Mouse (Mus musculus) B cell, adult 2 months (primary cell): Measurements from ENCODE around the gene Mdm4.
"Not testable (repeated sequence)": the region's sequence is repeated elsewhere in the genome, so short reads cannot be mapped to it uniquely, and the experiment has no call there.

Experiments
- DNase-seq, 2 experiments: peaks; one replicate each; pipeline ENCODE4 v3.0.0; 2022

Mdm4 gene

GRCm38 (mm10) chr1:133050001-133050431, 19.7 kb upstream of the Mdm4 start:
- no peak for DNase-seq

- DNase-seq, result no peak
Observed at GRCm38 (mm10) chr1:133048690-133049089, 18.3 kb upstream of the Mdm4 start.

GRCm38 (mm10) chr1:133047575-133047974, 17.2 kb upstream of the Mdm4 start:
- no peak for DNase-seq

GRCm38 (mm10) chr1:133046441-133046931, 16.1 kb upstream of the Mdm4 start:
- peak in 1 of 2 experiments; percentile 42 for DNase-seq

GRCm38 (mm10) chr1:133045861-133046440, 15.6 kb upstream of the Mdm4 start:
- peak; percentile 77 to 80 for DNase-seq

- DNase-seq, result peak; percentile 32 to 48
Observed at GRCm38 (mm10) chr1:133045011-133045860, 14.9 kb upstream of the Mdm4 start, which contains the start of gene Pik3c2b. Gene Pik3c2b (plus strand): TSS chr1:133045667.

GRCm38 (mm10) chr1:133039505-133039949, 9.2 kb upstream of the Mdm4 start:
- peak; percentile 73 to 75 for DNase-seq

- not testable (repeated sequence) for DNase-seq
Observed at GRCm38 (mm10) chr1:133034682-133035081, 4.3 kb upstream of the Mdm4 start.

GRCm38 (mm10) chr1:133034091-133034460, 3.7 kb upstream of the Mdm4 start:
- peak; percentile 56 to 68 for DNase-seq

- DNase-seq, result peak; percentile 72 to 77
Observed at GRCm38 (mm10) chr1:133033316-133034090, 3.1 kb upstream of the Mdm4 start.

- DNase-seq, result no peak
Observed at GRCm38 (mm10) chr1:133032981-133033315, 2.6 kb upstream of the Mdm4 start.

- peak; percentile 32 to 36 for DNase-seq
Observed at GRCm38 (mm10) chr1:133029744-133030143, 617 bp downstream of the Mdm4 start.

GRCm38 (mm10) chr1:133027980-133028379, 2.4 kb downstream of the Mdm4 start:
- DNase-seq, result no peak

GRCm38 (mm10) chr1:133027126-133027525, 3.2 kb downstream of the Mdm4 start:
- no peak for DNase-seq

- DNase-seq, result peak; percentile 34 to 37
Observed at GRCm38 (mm10) chr1:133025796-133026190, 4.6 kb downstream of the Mdm4 start.

- DNase-seq, result peak; percentile 89 to 91
Observed at GRCm38 (mm10) chr1:133025051-133025795, 5.1 kb downstream of the Mdm4 start.

- no peak for DNase-seq
Observed at GRCm38 (mm10) chr1:133024426-133024825, 5.9 kb downstream of the Mdm4 start.

- not testable (repeated sequence) for DNase-seq
Observed at GRCm38 (mm10) chr1:133023723-133024122, 6.6 kb downstream of the Mdm4 start.

- DNase-seq, result not testable (repeated sequence)
Observed at GRCm38 (mm10) chr1:133021971-133022370, 8.4 kb downstream of the Mdm4 start.

- peak; percentile 41 to 53 for DNase-seq
Observed at GRCm38 (mm10) chr1:133021391-133021790, 9.0 kb downstream of the Mdm4 start.

- DNase-seq, result no peak
Observed at GRCm38 (mm10) chr1:133020137-133020894, 10.0 kb downstream of the Mdm4 start.

- DNase-seq, result no peak
Observed at GRCm38 (mm10) chr1:133019312-133019711, 11.0 kb downstream of the Mdm4 start.
